Mouse (Mus musculus): ENCODE data around the gene Sfxn5. TPM values are rescaled to one million over a fixed set of nuclear protein-coding genes. Genes with fewer than 3 reads are reported as not detected.

Sfxn5 gene
- total RNA-seq, 4 experiments from 2014 or later, result 4.2 to 6.0 (median 5.5) TPM

DNA sequence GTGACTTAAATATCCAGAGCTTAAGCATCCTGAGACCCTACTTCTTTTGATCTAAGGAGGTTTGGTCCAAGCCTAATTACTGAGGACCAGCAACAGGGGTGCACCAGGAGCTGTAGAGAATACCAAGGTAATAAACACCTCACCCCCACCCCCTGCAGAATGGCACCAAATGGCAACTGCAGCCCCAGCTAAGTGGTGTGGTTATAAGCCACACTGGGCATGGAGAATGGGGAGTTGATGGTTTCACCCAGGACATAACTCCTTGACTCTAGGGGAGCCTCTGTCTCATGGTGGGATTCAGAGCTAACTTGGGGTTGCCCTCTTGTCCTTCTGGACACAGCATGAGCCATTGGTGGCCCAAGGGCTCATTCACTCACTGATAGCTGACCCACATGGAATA lies 1.0 kb upstream of the Sfxn5 start:
- DNase-seq (ENCODE audit: low spot score in 2 of 2), result no peak

- DNase-seq (ENCODE audit: low spot score in 2 of 2), result no peak
Observed at GRCm38 (mm10) chr6:85333732-85334131, 510 bp upstream of the Sfxn5 start.

- peak in 1 of 2 experiments; percentile 44 for DNase-seq (ENCODE audit: low spot score in 2 of 2)
Observed at GRCm38 (mm10) chr6:85332351-85332999, 747 bp downstream of the Sfxn5 start.

DNA sequence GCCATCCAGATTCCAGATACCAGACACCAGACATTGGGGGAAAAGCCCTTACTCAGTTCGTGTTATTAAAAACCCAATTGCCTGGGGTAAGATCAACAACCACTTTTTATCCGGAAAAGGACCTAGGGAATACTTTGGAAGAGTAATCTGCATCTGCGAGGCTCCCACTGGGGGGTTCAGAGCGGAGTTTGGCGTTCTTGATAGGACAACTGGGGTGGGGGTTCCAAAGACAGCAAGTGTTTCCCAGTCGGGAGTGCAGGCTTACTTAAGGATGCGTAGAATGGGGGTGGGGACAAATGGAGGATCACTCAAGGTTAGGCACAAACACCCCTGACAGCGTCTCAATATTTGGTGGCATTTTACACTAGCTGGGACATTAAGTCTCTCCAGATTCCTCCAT lies 1.5 kb downstream of the Sfxn5 start:
- no peak for DNase-seq (ENCODE audit: low spot score in 2 of 2)

DNA sequence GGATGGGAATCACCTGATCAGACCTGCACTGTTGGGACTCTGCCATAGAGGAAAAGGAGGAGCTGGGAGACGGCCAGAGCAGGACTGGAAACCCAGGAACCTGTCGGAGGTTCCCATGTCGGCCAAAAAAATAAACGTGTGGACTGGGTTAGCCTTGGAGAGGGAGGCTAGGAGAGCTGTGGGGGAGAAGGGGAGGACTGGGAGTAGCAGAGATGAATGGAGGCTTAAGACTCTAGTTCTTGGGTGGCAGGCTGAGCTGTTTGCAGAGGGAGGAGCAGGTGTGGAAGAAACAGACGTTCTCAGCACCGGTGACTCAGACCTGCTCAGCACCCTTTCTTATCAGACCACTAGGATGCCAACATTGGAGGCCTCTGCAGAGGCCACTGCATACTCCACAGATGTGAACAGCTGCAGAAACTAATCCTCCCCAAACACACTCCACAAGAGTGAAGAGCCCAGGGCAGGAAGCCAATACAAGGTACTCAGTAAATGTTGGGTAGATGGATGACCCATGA lies 1.9 kb downstream of the Sfxn5 start:
- DNase-seq (ENCODE audit: low spot score in 2 of 2), result no peak

DNA sequence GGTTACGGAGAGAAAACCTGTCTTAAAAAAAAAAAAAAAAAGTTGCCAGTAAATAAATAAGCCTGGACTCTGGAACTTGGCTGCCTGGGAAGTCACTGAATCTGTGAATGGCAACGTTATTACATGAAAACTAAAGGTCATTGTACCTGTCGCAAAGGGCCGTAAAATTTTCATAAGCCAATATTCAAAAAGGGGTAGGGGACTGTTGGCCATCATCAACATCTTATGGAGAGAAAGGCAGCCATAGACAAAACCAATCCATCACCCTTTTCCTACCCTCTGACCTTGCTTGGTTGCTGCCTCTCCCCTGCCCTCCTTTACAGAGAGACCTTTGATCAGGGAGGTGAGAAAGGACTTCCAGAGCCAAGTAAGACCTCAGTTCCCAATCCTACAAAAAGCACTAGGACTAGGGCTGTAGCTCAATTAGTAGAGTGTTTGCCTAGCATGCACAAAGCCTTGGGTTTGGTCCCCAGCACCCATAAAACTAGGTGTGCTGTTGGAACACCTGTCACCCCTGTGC lies 3.5 kb downstream of the Sfxn5 start:
- no peak for DNase-seq (ENCODE audit: low spot score in 2 of 2)

- no peak for DNase-seq (ENCODE audit: low spot score in 2 of 2)
Observed at GRCm38 (mm10) chr6:85326564-85326963, 6.7 kb downstream of the Sfxn5 start.

DNA sequence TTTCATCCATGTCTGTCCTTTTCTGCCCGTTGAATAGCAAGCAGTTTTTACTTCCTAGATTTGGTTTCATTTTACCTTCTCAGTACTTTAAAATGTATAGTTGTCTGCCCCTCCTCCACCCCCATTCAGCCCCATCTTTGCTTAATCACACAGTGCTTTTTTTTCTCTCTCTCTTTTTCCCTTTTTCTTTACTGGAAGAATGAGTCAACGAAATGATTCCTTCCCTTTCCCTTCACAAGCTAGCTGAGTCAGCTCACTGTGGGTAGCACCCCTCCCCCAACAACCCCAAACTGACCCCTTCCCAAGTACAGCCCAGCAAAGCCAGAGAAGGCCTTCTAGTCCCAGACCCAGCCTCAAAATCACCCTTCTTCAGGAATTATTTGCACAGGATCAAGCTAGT lies 8.1 kb downstream of the Sfxn5 start:
- no peak for DNase-seq (ENCODE audit: low spot score in 2 of 2)

GRCm38 (mm10) chr6:85320445-85320866 lies 12.8 kb downstream of the Sfxn5 start:
- DNase-seq (ENCODE audit: low spot score in 2 of 2), result no peak

DNA sequence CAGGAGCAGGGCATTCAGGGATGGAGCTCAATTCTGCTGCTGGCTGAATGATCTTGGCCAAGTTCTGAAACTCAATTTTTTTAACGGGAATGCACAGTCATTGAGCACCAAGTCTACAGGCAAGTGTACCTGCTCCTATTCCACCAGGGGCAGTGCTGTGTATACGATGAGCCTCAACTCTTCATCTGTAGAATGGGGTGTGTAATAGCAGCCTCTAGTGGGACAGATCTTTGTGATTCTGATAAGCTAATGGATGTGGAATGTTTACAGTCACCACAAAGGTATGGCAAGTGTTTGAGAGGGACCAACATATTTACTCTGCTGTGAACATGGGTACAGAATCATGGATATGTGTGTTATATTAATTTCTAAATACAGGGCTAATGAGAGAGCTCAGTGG lies 17.0 kb downstream of the Sfxn5 start:
- DNase-seq (ENCODE audit: low spot score in 2 of 2), result no peak

DNA sequence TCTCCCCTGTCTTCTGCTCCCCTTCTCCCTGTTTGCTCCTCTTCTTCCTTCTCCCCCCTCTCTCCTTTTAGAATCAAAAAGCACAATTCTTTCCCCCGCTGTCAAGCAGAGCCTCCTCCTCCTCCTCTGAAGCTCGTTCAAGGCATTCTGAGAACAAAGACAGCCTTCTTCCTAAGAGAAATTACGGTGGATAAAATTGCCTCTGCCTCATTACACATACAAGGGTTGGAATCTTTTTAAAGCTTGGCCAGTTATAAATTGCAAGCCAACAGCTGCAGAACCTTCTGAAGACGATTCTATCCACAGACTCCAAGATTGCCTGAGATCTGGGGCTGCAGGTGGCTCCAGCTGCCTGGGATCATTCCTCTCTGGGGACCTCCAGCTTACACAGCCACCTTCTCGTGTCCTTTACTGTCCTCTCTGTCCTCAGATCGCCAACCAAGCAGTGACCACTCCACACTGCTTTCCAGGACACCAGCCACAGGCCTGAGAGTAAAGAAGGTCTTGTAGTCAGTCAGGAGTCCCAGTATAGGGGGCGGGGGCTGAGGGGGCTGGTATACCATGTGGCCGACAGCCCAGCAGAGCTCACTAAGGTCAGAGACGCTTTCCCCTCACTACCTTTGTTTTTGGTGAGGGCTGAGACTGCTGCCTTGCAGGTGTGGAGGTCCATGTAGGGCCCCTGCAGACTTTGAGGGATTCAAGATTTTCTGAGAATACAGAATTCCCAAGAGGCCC lies 19.0 kb downstream of the Sfxn5 start:
- no peak for DNase-seq (ENCODE audit: low spot score in 2 of 2)

- DNase-seq (ENCODE audit: low spot score in 2 of 2), result no peak
Observed at GRCm38 (mm10) chr6:85307894-85308293, 25.3 kb downstream of the Sfxn5 start.

GRCm38 (mm10) chr6:85306375-85306774 lies 26.8 kb downstream of the Sfxn5 start:
- DNase-seq (ENCODE audit: low spot score in 2 of 2), result no peak

- no peak for DNase-seq (ENCODE audit: low spot score in 2 of 2)
Observed at GRCm38 (mm10) chr6:85305826-85306225, 27.4 kb downstream of the Sfxn5 start.

- no peak for DNase-seq (ENCODE audit: low spot score in 2 of 2)
Observed at GRCm38 (mm10) chr6:85304966-85305365, 28.3 kb downstream of the Sfxn5 start.

DNA sequence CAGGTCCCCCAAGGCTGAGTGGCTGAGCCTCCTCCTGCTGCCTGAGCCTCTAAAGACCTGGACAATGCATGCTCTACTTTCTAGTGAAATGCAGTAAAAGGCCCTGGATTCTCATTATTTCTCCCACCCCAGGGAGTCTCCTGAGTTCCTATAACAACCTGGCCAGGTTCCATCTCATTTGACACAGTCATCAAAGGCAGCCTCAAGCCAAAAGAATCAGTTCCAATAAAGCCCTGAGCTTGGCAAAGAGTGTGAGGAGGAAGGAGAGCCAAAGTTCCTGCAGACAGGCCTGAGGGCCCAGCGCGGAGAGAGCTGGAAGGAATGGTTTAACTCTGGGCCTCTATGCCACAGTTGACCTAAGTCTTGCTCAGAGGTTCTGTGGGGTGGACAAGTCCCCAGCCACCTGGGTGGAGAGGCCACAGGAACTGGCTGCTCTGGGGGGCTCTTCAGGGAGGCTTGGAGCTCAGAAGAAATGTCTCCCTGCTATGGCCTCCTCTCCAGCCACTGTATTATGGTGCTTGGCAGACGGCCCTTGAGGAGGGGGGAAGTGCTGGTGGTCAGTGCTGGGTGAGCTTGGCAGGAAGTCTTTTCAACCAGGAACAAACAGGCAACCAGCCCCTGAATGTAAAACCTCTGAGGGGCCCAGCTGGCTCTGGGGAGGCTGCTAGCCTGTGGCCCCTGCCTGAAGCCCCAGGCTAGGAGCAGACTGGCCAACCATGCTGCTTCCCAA lies 30.7 kb downstream of the Sfxn5 start:
- peak; percentile 5 to 37 for DNase-seq (ENCODE audit: low spot score in 2 of 2)

DNA sequence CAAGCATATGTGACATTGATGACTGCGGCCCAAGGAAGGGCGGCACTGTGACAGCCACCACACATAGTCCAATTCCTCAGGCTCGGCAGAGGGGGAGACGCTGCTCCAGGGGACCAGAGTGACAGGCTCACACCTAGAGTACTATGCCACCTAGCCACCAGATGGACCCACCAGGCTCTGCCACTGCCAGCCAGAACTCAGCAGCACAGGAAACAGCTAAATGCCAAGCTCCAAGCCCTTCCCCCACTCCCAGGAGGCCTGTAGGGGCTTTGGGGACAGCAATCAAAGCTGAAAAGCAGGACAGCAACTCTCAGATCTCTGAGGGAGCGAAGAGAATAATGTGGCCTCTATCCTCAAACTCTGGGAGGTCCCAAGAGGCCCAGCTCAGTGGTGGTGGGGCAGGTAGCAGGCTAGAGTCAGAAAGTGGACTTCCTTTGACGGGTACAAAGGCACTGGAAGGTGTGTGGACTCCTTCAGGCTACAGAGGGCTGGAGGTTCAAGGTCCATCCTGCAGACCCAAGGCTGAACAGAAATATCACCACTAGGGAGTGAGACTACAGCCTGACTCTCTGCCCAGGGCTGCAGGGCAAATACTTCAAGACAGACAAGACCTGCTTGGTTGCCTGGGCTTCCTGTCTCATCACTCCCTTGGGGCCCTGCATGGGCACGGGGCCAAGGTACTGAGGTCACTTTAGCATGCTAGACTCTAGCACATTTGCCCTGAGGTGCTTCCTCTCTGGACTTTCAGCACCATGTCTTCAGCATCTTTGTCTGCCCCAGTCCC lies 37.6 kb downstream of the Sfxn5 start:
- DNase-seq (ENCODE audit: low spot score in 2 of 2), result peak; percentile 46 to 53

- DNase-seq (ENCODE audit: low spot score in 2 of 2), result no peak
Observed at GRCm38 (mm10) chr6:85294004-85294379, 39.2 kb downstream of the Sfxn5 start.

GRCm38 (mm10) chr6:85293255-85294003 lies 39.8 kb downstream of the Sfxn5 start:
- no peak for DNase-seq (ENCODE audit: low spot score in 2 of 2)

Data from gastrocnemius, adult 8-10 months (tissue).